Comparison of ENCODE assay signal across 8 mouse cellular contexts in the genomic region with DNA sequence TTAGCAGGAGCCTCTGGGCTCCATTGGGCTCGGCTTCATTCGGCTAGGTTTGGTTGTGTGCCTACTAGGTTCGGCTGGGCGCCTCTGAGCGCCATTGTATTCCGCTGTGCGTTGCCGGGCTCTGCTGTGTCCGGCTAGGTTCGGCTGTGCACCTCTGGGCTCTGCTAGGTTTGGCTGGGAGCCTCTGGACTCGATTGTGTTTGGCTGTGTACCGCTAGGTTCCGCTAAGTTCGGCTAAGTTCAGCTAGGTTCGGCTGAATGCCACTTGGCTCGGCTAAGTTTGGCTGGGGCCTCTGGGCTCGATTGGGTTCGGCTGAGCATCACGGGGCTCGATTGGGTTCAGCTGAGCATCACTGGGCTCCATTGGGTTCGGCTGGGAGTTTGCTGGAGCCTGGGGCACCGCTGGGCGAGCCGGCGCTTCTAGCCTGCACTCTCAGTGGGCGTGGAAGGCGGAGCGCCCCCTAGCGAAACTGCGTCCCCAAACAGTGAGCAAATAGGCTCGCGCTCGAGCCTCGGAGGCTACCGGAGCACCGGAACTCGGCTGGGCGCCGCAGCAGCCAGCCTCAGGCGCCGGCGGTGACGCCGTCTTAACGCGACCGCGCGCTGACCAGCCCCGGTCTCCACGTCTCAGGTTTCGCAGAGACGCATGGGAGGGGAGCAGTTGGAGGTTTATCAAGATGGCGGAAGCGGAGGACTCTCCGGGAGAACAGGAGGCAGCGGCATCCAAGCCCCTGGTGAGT. TPM values are rescaled to one million over a fixed set of nuclear protein-coding genes. Genes with fewer than 3 reads are reported as not detected.
DNase-seq lines count a peak whose midpoint lies in the region; ATAC-seq and TF ChIP-seq lines count a peak whose summit lies in the region.

No protein-coding gene starts in this region.

- ATAC-seq in G1E (ENCODE audit: extremely low read depth, insufficient number of reproducible peaks, low FRiP score, poor library complexity, severe bottlenecking): peak; percentile 74
- peak; percentile 81 for ATAC-seq in forebrain, embryonic 16.5 days
- ATAC-seq in lung, embryonic 16.5 days (ENCODE audit: low read depth): peak; percentile 88

- WGBS in forebrain, embryonic 16.5 days: 18% methylated on average over 57 of the region's 57 CpGs
- 16% methylated on average over 57 of the region's 57 CpGs for WGBS in lung, embryonic 16.5 days

- peak overlapping the region; percentile 90 for H3K27ac ChIP-seq in forebrain, embryonic 16.5 days (ENCODE audit: low read length)
- peak overlapping the region; percentile 97 for H3K27ac ChIP-seq in lung, embryonic 16.5 days (ENCODE audit: low read length)

- H3K9me3 ChIP-seq in G1E (replicated peaks): no peaks in the 10 kb centered on the region
- no peaks in the 10 kb centered on the region for H3K9me3 ChIP-seq in forebrain, embryonic 16.5 days (ENCODE audit: control insufficient read depth, low read length)
- H3K9me3 ChIP-seq in lung, embryonic 16.5 days (ENCODE audit: control insufficient read depth, low read length): no peaks in the 10 kb centered on the region

- 0 out of 2 replicates have a peak, but pooled peaks have one; percentile 8 for TF ChIP-seq CTCF in G1E (IDR thresholded peaks at IDR 0.05; ENCODE audit: low read depth, low read length)

- H3K4me1 ChIP-seq in G1E (ENCODE audit: insufficient read depth, low read depth, low read length): peaks cover 11% of the 10 kb centered on the region
- H3K4me1 ChIP-seq in forebrain, embryonic 16.5 days (replicated peaks; ENCODE audit: control insufficient read depth, insufficient read depth, low read length): peaks cover 11% of the 10 kb centered on the region; the same call in 1 of the 2 replicates
- peaks cover 3% of the 10 kb centered on the region; the same call in 1 of the 2 replicates for H3K4me1 ChIP-seq in lung, embryonic 16.5 days (replicated peaks; ENCODE audit: control insufficient read depth, insufficient read depth, low read length)

- peak overlapping the region; percentile 82 for H3K4me3 ChIP-seq in G1E (ENCODE audit: low read depth, low read length)
- peak overlapping the region; percentile 59 for H3K4me3 ChIP-seq in forebrain, embryonic 16.5 days (replicated peaks; ENCODE audit: low read length)
- H3K4me3 ChIP-seq in lung, embryonic 16.5 days (ENCODE audit: low read length): peak overlapping the region; percentile 58

- peaks cover 23% of the 10 kb centered on the region for H3K36me3 ChIP-seq in G1E (replicated peaks)
- H3K36me3 ChIP-seq in forebrain, embryonic 16.5 days (ENCODE audit: control insufficient read depth, insufficient read depth): no peaks in the 10 kb centered on the region
- 0 out of 2 replicates have a peak, but pooled peaks cover 5% of the 10 kb centered on the region for H3K36me3 ChIP-seq in lung, embryonic 16.5 days (ENCODE audit: control insufficient read depth, insufficient read depth, low read length)

- DNase-seq in G1E (ENCODE audit: low spot score): peak; percentile 61
- peak; percentile 92 to 94 for DNase-seq in cerebellum, adult 18-20 months
- peak; percentile 94 for DNase-seq in heart, postnatal 4 days
- peak; percentile 82 for DNase-seq in layer of hippocampus, adult 9-10 months (ENCODE audit: low spot score)
- peak; percentile 71 for DNase-seq in ovary, postnatal 10 days (ENCODE audit: low spot score)
- peak; percentile 86 to 93 for DNase-seq in thymus, postnatal 10 days (ENCODE audit: low spot score in 2 of 2)

- H3K9ac ChIP-seq in forebrain, embryonic 16.5 days (replicated peaks; ENCODE audit: low read depth, low read length): peak overlapping the region; percentile 69
- peak overlapping the region; percentile 80 for H3K9ac ChIP-seq in lung, embryonic 16.5 days (ENCODE audit: low read length)

- H3K4me2 ChIP-seq in forebrain, embryonic 16.5 days (ENCODE audit: low read length): peak overlapping the region; percentile 57
- H3K4me2 ChIP-seq in lung, embryonic 16.5 days (ENCODE audit: low read depth, low read length): peak overlapping the region; percentile 61

- H3K27me3 ChIP-seq in G1E (ENCODE audit: insufficient read depth, low read length): peaks cover 5% of the 10 kb centered on the region; the same call in 1 of the 2 replicates
- no peaks in the 10 kb centered on the region for H3K27me3 ChIP-seq in forebrain, embryonic 16.5 days (replicated peaks; ENCODE audit: control insufficient read depth, insufficient read depth, low read length)
- no peaks in the 10 kb centered on the region for H3K27me3 ChIP-seq in lung, embryonic 16.5 days (ENCODE audit: control insufficient read depth, insufficient read depth, low read depth, low read length)

RNA-seq across cellular contexts. Expression of a gene that starts 1.6 kb away (rescaled TPM):
- total RNA-seq in G1E (2014; fragmentation: Nextera tagmentation) (33.6 and 102 TPM in 2 replicates), G1E (2017) (28.2 and 32.6 TPM in 2 replicates)
- 2.3 and 8.8 TPM in 2 replicates for polyA plus RNA-seq in G1E (2012)
- 20.4 and 21.1 TPM in 2 replicates for polyA plus RNA-seq in forebrain, embryonic 16.5 days (2015; fragmentation: Nextera tagmentation; extraction: Ambion mirVana)
- 10 to 100 TPM; 21.1 to 30.9 TPM for total RNA-seq in heart, postnatal 4 days (2021)
- 37.5 and 38.2 TPM in 2 replicates for polyA plus RNA-seq in lung, embryonic 16.5 days (2015; fragmentation: Nextera tagmentation; extraction: Ambion mirVana)

RNA-seq across cellular contexts. Expression of a gene that starts 46.9 kb away (rescaled TPM):
- not detected in 2 replicates for total RNA-seq in G1E (2014; fragmentation: Nextera tagmentation)
- 0.05 and 0.12 TPM in 2 replicates for total RNA-seq in G1E (2017)
- not detected in 2 replicates for polyA plus RNA-seq in G1E (2012)
- 43.3 and 43.5 TPM in 2 replicates for polyA plus RNA-seq in forebrain, embryonic 16.5 days (2015; fragmentation: Nextera tagmentation; extraction: Ambion mirVana)
- total RNA-seq in heart, postnatal 4 days (2021): 10 to 100 TPM in 1 of 2 experiments, 1 to 10 TPM in 1; 9.3 to 11.1 TPM
- 19.1 and 19.3 TPM in 2 replicates for polyA plus RNA-seq in lung, embryonic 16.5 days (2015; fragmentation: Nextera tagmentation; extraction: Ambion mirVana)

Comparison
In these comparisons a context has a peak if more than half of its experiments do, and no peak if none do; other contexts are left out.
1. Peak in every context shown above with its lines: DNase-seq, ATAC-seq, H3K4me3 ChIP-seq and H3K27ac ChIP-seq.
2. RNA of a gene that starts 46.9 kb away (polyA plus RNA-seq): 43.3 to 43.5 TPM in forebrain, embryonic 16.5 days and 19.1 to 19.3 TPM in lung, embryonic 16.5 days; not detected in G1E; every median in the first group is over 10 times any median in the second.